Mouse (Mus musculus): ENCODE data around the gene Eapp. TPM values are rescaled to one million over a fixed set of nuclear protein-coding genes. Genes with fewer than 3 reads are reported as not detected.

Eapp gene
- polyA plus RNA-seq (2015; fragmentation: Nextera tagmentation; extraction: Ambion mirVana), result 66.7 and 67.6 TPM in 2 replicates

DNA sequence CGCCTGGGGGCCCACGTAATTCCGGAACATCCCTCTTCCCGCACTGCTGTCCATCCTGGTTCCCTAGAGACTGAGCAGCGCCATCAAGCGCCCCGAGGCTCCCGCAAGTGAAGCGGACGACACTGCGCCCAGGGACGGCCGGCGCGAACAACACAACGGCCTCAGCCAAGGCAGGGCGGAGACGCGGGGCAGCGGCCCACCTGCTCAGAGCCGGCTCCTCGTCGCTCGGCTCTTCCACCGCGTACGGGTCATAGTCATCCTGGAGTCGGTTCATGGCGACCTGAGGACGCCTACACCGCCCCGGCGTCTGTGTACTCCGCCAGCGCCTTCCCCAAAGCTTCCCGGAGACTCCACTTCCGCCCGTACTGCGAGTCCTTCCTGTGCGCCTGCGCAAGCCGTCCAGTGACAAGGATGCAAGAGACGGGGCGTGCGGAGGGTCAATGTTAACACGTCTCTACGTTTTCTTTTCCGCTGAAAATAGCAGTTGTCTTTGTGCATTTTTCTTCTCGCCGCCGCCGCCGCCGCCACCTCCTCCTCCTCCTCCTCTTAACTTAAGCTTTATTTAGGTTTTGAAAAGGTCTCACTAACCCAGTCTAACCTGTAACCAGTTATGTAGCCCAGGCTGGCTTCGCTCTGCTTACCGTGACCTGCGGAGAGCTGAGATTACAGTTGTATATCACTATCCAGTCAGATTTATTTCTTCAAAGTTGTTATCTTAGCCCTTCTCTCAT lies at the start of gene Eapp:
Gene Eapp, minus strand, starts transcription at position 387 of the 731 bp plus-strand sequence.

DNA sequence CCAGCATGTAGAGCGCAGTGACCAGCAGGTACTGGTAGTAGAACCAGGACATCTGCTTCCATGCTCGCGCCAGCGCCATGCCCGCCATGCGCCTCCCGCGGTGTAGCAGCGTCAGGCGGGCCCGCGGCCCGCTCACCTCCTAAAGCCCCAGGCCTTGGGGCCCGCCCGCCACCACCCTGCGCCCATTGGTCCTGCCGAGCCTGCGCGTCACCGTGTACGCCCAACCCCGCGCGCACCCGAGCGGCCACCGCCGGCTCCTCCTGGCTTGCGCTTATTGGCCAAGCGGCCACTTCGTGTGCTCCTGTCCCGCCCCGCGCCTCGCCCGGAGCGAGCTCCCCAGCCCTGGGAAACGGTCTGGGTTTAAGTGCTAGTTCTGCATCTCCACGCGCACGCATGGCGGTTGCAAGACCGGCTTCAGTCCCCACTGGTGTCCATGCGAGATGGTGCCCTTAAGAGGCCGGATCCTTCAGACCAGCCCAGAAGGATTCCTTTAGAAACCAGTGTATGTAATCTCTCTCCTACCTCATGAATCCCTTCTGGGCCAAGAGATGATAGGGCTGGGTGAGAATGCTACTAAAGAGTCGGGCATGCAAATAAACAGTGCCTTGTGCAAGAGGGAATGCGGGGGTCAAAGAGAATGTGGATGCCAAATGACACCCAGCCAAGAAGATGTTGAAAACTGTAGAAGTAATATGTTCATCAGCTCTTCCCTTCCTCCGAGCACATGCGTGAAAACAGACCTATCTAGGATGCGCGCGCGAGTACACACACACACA lies 39.1 kb downstream of the Eapp start, which contains the start of gene Sptssa:
Gene Sptssa, minus strand, starts transcription at position 178 of the 776 bp plus-strand sequence.

MicroRNAs encoded within 50 kb of the gene (microRNA counts, 519-probe panel; counts per million panel counts)
- microRNA mmu-miR-1892, result 88.3 counts per million

Other genes starting within 250 kb of the Eapp start
- 92.2 and 109 TPM in 2 replicates for gene Sptssa, start 39.3 kb downstream of the Eapp start, polyA plus RNA-seq (2015; fragmentation: Nextera tagmentation; extraction: Ambion mirVana)
- 73.1 and 90.4 TPM in 2 replicates for gene Snx6, start 99.8 kb upstream of the Eapp start, polyA plus RNA-seq (2015; fragmentation: Nextera tagmentation; extraction: Ambion mirVana)
- gene Cfl2, start 167.0 kb upstream of the Eapp start, polyA plus RNA-seq (2015; fragmentation: Nextera tagmentation; extraction: Ambion mirVana), result 29.2 and 35.0 TPM in 2 replicates

Data from spleen, postnatal 0 days (tissue).